Mouse (Mus musculus): Measurements from ENCODE around the gene 6030468B19Rik. TPM values are rescaled to one million over a fixed set of nuclear protein-coding genes. Genes with fewer than 3 reads are reported as not detected.
"Not testable (repeated sequence)": the region's sequence is repeated elsewhere in the genome, so short reads cannot be mapped to it uniquely, and the experiment has no call there.

6030468B19Rik gene
- polyA plus RNA-seq, 1 experiment from 2014 or later: 0.28 TPM

GRCm38 (mm10) chr11:117780582-117781111 lies 16.8 kb upstream of the 6030468B19Rik start:
- Histone ChIP-seq H3K4me2 (ENCODE audit: low read length) (peak overlapping the region; percentile 89), H3K36me3 (ENCODE audit: control insufficient read depth, insufficient read depth, low read length) (0 out of 2 replicates have a peak, but pooled peaks cover 4% of the 10 kb centered on the region), H3K4me3 (ENCODE audit: low read depth, low read length) (peak overlapping the region; percentile 44), H3K9ac (ENCODE audit: low read length) (peak overlapping the region; percentile 56), H3K4me1 (replicated peaks; ENCODE audit: control insufficient read depth, insufficient read depth, low read length) (peaks cover 32% of the 10 kb centered on the region), H3K27me3 (replicated peaks; ENCODE audit: control insufficient read depth, insufficient read depth, low read length) (no peaks in the 10 kb centered on the region), H3K27ac (ENCODE audit: low read depth) (peak overlapping the region; percentile 83), H3K9me3 (ENCODE audit: control insufficient read depth, low read length) (no peaks in the 10 kb centered on the region)
- WGBS: under 1% methylated on average over 19 of the region's 19 CpGs
- peak; percentile 86 for DNase-seq (ENCODE audit: low spot score)
- peak; percentile 78 for ATAC-seq (replicated peaks; ENCODE audit: low FRiP score, low TSS enrichment, low read depth)

- Histone ChIP-seq H3K36me3 (ENCODE audit: control insufficient read depth, insufficient read depth, low read length) (no peaks in the 10 kb centered on the region), H3K27me3 (replicated peaks; ENCODE audit: control insufficient read depth, insufficient read depth, low read length) (no peaks in the 10 kb centered on the region), H3K9me3 (ENCODE audit: control insufficient read depth, low read length) (no peaks in the 10 kb centered on the region), H3K4me3 (ENCODE audit: low read depth, low read length) (no peak overlapping the region), H3K4me2 (ENCODE audit: low read length) (peak overlapping the region; percentile 89), H3K9ac (ENCODE audit: low read length) (no peak overlapping the region; the same call in 1 of the 2 replicates), H3K27ac (ENCODE audit: low read depth) (peak overlapping the region; percentile 83), H3K4me1 (replicated peaks; ENCODE audit: control insufficient read depth, insufficient read depth, low read length) (peaks cover 32% of the 10 kb centered on the region)
- DNase-seq (ENCODE audit: low spot score) (no peak), ATAC-seq (replicated peaks; ENCODE audit: low FRiP score, low TSS enrichment, low read depth) (peak; percentile 9; the same call in 1 of the 2 replicates)
- WGBS: 18% methylated on average over 18 of the region's 18 CpGs
These were observed 16.1 kb upstream of the 6030468B19Rik start for GRCm38 (mm10) chr11:117781199-117781821.

GRCm38 (mm10) chr11:117781993-117782704 lies 15.3 kb upstream of the 6030468B19Rik start, which contains the start of the genes Tmc8 and Tmc6:
Tmc8 (plus strand) TSS chr11:117782076.
Tmc6 (minus strand) TSS chr11:117782198.
- peak within 1 kb of the TSS; percentile 83 for H3K27ac ChIP-seq (ENCODE audit: low read depth)
- 50% methylated on average over 24 of the region's 24 CpGs for WGBS
- no peaks in the 10 kb centered on the region for H3K36me3 ChIP-seq (ENCODE audit: control insufficient read depth, insufficient read depth, low read length)
- H3K9me3 ChIP-seq (ENCODE audit: control insufficient read depth, low read length): no peaks in the 10 kb centered on the region
- peak within 1 kb of the TSS; percentile 89 for H3K4me2 ChIP-seq (ENCODE audit: low read length)
- ATAC-seq (replicated peaks; ENCODE audit: low FRiP score, low TSS enrichment, low read depth) (no peak), DNase-seq (ENCODE audit: low spot score) (no peak)
- peak within 1 kb of the TSS; percentile 44 for H3K4me3 ChIP-seq (ENCODE audit: low read depth, low read length)
- H3K9ac ChIP-seq (ENCODE audit: low read length): peak within 1 kb of the TSS; percentile 53
- H3K27me3 ChIP-seq (replicated peaks; ENCODE audit: control insufficient read depth, insufficient read depth, low read length): no peaks in the 10 kb centered on the region
- H3K4me1 ChIP-seq (replicated peaks; ENCODE audit: control insufficient read depth, insufficient read depth, low read length): peaks cover 32% of the 10 kb centered on the region

- Histone ChIP-seq H3K36me3 (ENCODE audit: control insufficient read depth, insufficient read depth, low read length) (no peaks in the 10 kb centered on the region), H3K27ac (ENCODE audit: low read depth) (peak overlapping the region; percentile 38; the same call in 1 of the 2 replicates), H3K9me3 (ENCODE audit: control insufficient read depth, low read length) (no peaks in the 10 kb centered on the region), H3K27me3 (replicated peaks; ENCODE audit: control insufficient read depth, insufficient read depth, low read length) (no peaks in the 10 kb centered on the region), H3K9ac (ENCODE audit: low read length) (peak overlapping the region; percentile 53), H3K4me3 (ENCODE audit: low read depth, low read length) (peak overlapping the region; percentile 29), H3K4me2 (ENCODE audit: low read length) (peak overlapping the region; percentile 58), H3K4me1 (replicated peaks; ENCODE audit: control insufficient read depth, insufficient read depth, low read length) (peaks cover 32% of the 10 kb centered on the region)
- ATAC-seq (replicated peaks; ENCODE audit: low FRiP score, low TSS enrichment, low read depth) (no peak), DNase-seq (ENCODE audit: low spot score) (no peak)
- 49% methylated on average over 9 of the region's 9 CpGs for WGBS
These were observed 14.8 kb upstream of the 6030468B19Rik start for GRCm38 (mm10) chr11:117782705-117783034.

- Histone ChIP-seq H3K36me3 (ENCODE audit: control insufficient read depth, insufficient read depth, low read length) (no peaks in the 10 kb centered on the region), H3K27me3 (replicated peaks; ENCODE audit: control insufficient read depth, insufficient read depth, low read length) (no peaks in the 10 kb centered on the region), H3K4me2 (ENCODE audit: low read length) (peak overlapping the region; percentile 58), H3K4me3 (ENCODE audit: low read depth, low read length) (peak overlapping the region; percentile 29), H3K9me3 (ENCODE audit: control insufficient read depth, low read length) (no peaks in the 10 kb centered on the region), H3K27ac (ENCODE audit: low read depth) (peak overlapping the region; percentile 38; the same call in 1 of the 2 replicates), H3K9ac (ENCODE audit: low read length) (peak overlapping the region; percentile 53), H3K4me1 (replicated peaks; ENCODE audit: control insufficient read depth, insufficient read depth, low read length) (peaks cover 32% of the 10 kb centered on the region)
- DNase-seq (ENCODE audit: low spot score): peak; percentile 82
- WGBS: 8% methylated on average over 31 of the region's 31 CpGs
- ATAC-seq (replicated peaks; ENCODE audit: low FRiP score, low TSS enrichment, low read depth): no peak
These were observed 14.4 kb upstream of the 6030468B19Rik start for GRCm38 (mm10) chr11:117783089-117783488.

GRCm38 (mm10) chr11:117783683-117784309 lies 13.7 kb upstream of the 6030468B19Rik start:
- Histone ChIP-seq H3K4me2 (ENCODE audit: low read length) (peak overlapping the region; percentile 58), H3K27me3 (replicated peaks; ENCODE audit: control insufficient read depth, insufficient read depth, low read length) (no peaks in the 10 kb centered on the region), H3K9ac (ENCODE audit: low read length) (no peak overlapping the region), H3K4me3 (ENCODE audit: low read depth, low read length) (0 out of 2 replicates have a peak overlapping the region, but pooled peaks have one; percentile 29), H3K9me3 (ENCODE audit: control insufficient read depth, low read length) (no peaks in the 10 kb centered on the region), H3K4me1 (replicated peaks; ENCODE audit: control insufficient read depth, insufficient read depth, low read length) (peaks cover 30% of the 10 kb centered on the region), H3K27ac (ENCODE audit: low read depth) (no peak overlapping the region), H3K36me3 (ENCODE audit: control insufficient read depth, insufficient read depth, low read length) (no peaks in the 10 kb centered on the region)
- ATAC-seq (replicated peaks; ENCODE audit: low FRiP score, low TSS enrichment, low read depth) (no peak), DNase-seq (ENCODE audit: low spot score) (no peak)
- WGBS: 40% methylated on average over 10 of the region's 10 CpGs

GRCm38 (mm10) chr11:117786294-117786693 lies 11.2 kb upstream of the 6030468B19Rik start:
- WGBS: 13% methylated on average over 10 of the region's 10 CpGs
- ATAC-seq (replicated peaks; ENCODE audit: low FRiP score, low TSS enrichment, low read depth) (no peak), DNase-seq (ENCODE audit: low spot score) (peak; percentile 68)
- Histone ChIP-seq H3K4me2 (ENCODE audit: low read length) (no peak overlapping the region), H3K36me3 (ENCODE audit: control insufficient read depth, insufficient read depth, low read length) (no peaks in the 10 kb centered on the region), H3K4me3 (ENCODE audit: low read depth, low read length) (no peak overlapping the region), H3K4me1 (replicated peaks; ENCODE audit: control insufficient read depth, insufficient read depth, low read length) (peaks cover 18% of the 10 kb centered on the region), H3K9ac (ENCODE audit: low read length) (no peak overlapping the region), H3K9me3 (ENCODE audit: control insufficient read depth, low read length) (no peaks in the 10 kb centered on the region), H3K27ac (ENCODE audit: low read depth) (no peak overlapping the region), H3K27me3 (replicated peaks; ENCODE audit: control insufficient read depth, insufficient read depth, low read length) (no peaks in the 10 kb centered on the region)

- not testable (repeated sequence) for H3K27me3 ChIP-seq (replicated peaks; ENCODE audit: control insufficient read depth, insufficient read depth, low read length)
These were observed 9.0 kb upstream of the 6030468B19Rik start for GRCm38 (mm10) chr11:117788481-117788880.

More at GRCm38 (mm10) chr11:117788481-117788880, 9.0 kb upstream of the 6030468B19Rik start:
- H3K9ac ChIP-seq (ENCODE audit: low read length); H3K9me3 ChIP-seq (ENCODE audit: control insufficient read depth, low read length); H3K27ac ChIP-seq (ENCODE audit: low read depth); H3K4me2 ChIP-seq (ENCODE audit: low read length); H3K4me3 ChIP-seq (ENCODE audit: low read depth, low read length); H3K36me3 ChIP-seq (ENCODE audit: control insufficient read depth, insufficient read depth, low read length); ATAC-seq (replicated peaks; ENCODE audit: low FRiP score, low TSS enrichment, low read depth); DNase-seq (ENCODE audit: low spot score): not testable (repeated sequence)
- WGBS: 82% methylated on average over 7 of the region's 7 CpGs
- peaks cover 13% of the 10 kb centered on the region for H3K4me1 ChIP-seq (replicated peaks; ENCODE audit: control insufficient read depth, insufficient read depth, low read length)
